Mouse (Mus musculus): ENCODE measurements around the gene Orai3. TPM values are rescaled to one million over a fixed set of nuclear protein-coding genes. Genes with fewer than 3 reads are reported as not detected.
"Not testable (repeated sequence)": the region's sequence is repeated elsewhere in the genome, so short reads cannot be mapped to it uniquely, and the experiment has no call there.

Orai3 gene
- polyA plus RNA-seq (2015; fragmentation: Nextera tagmentation; extraction: Ambion mirVana) = 27.2 and 30.7 TPM in 2 replicates

GRCm38 (mm10) chr7:127769651-127770038 is at the start of gene Orai3:
TSS of gene Orai3 (plus strand) at chr7:127769815.
- H3K4me3 ChIP-seq = peak within 1 kb of the TSS; percentile 74
- H3K36me3 ChIP-seq = peaks cover 32% of the 10 kb centered on the region
- peak within 1 kb of the TSS; percentile 97 for H3K27ac ChIP-seq
- no peaks in the 10 kb centered on the region for H3K9me3 ChIP-seq
- 0% methylated on average over 24 of the region's 24 CpGs for WGBS
- H3K4me1 ChIP-seq = peaks cover 19% of the 10 kb centered on the region
- H3K4me2 ChIP-seq = peak within 1 kb of the TSS; percentile 92
- H3K9ac ChIP-seq = peak within 1 kb of the TSS; percentile 94
- peak; percentile 84 for ATAC-seq (ENCODE audit: borderline replicate concordance, extremely low read depth, low FRiP score, low TSS enrichment)
- H3K27me3 ChIP-seq = no peaks in the 10 kb centered on the region

- Histone ChIP-seq H3K36me3 (no peaks in the 10 kb centered on the region), H3K4me3 (no peak overlapping the region), H3K9ac (no peak overlapping the region), H3K4me2 (no peak overlapping the region), H3K9me3 (no peaks in the 10 kb centered on the region), H3K4me1 (no peaks in the 10 kb centered on the region), H3K27me3 (no peaks in the 10 kb centered on the region), H3K27ac (no peak overlapping the region)
- 53% methylated on average over 2 of the region's 2 CpGs for WGBS
- no peak for ATAC-seq (ENCODE audit: borderline replicate concordance, extremely low read depth, low FRiP score, low TSS enrichment)
These were observed 44.1 kb upstream of the Orai3 start for GRCm38 (mm10) chr7:127725490-127725889.

GRCm38 (mm10) chr7:127725924-127726323 is 43.7 kb upstream of the Orai3 start:
- H3K4me2 ChIP-seq = no peak overlapping the region
- H3K4me3 ChIP-seq = no peak overlapping the region
- no peaks in the 10 kb centered on the region for H3K4me1 ChIP-seq
- no peaks in the 10 kb centered on the region for H3K36me3 ChIP-seq
- WGBS = 50% methylated on average over 6 of the region's 6 CpGs
- no peak overlapping the region for H3K27ac ChIP-seq
- no peaks in the 10 kb centered on the region for H3K9me3 ChIP-seq
- no peaks in the 10 kb centered on the region for H3K27me3 ChIP-seq
- ATAC-seq (ENCODE audit: borderline replicate concordance, extremely low read depth, low FRiP score, low TSS enrichment) = no peak
- H3K9ac ChIP-seq = no peak overlapping the region

- no peaks in the 10 kb centered on the region for H3K4me1 ChIP-seq
- no peak overlapping the region for H3K9ac ChIP-seq
- H3K27me3 ChIP-seq = no peaks in the 10 kb centered on the region
- no peak for ATAC-seq (ENCODE audit: borderline replicate concordance, extremely low read depth, low FRiP score, low TSS enrichment)
- no peaks in the 10 kb centered on the region for H3K9me3 ChIP-seq
- no peak overlapping the region for H3K4me3 ChIP-seq
- WGBS = 78% methylated on average over 7 of the region's 7 CpGs
- H3K27ac ChIP-seq = no peak overlapping the region
- no peaks in the 10 kb centered on the region for H3K36me3 ChIP-seq
- H3K4me2 ChIP-seq = no peak overlapping the region
These were observed 41.7 kb upstream of the Orai3 start for GRCm38 (mm10) chr7:127727898-127728297.

GRCm38 (mm10) chr7:127730170-127730569 is 39.4 kb upstream of the Orai3 start:
- Histone ChIP-seq H3K27ac (no peak overlapping the region), H3K9ac (no peak overlapping the region), H3K9me3 (no peaks in the 10 kb centered on the region), H3K4me1 (no peaks in the 10 kb centered on the region), H3K4me2 (no peak overlapping the region), H3K36me3 (no peaks in the 10 kb centered on the region), H3K27me3 (no peaks in the 10 kb centered on the region), H3K4me3 (no peak overlapping the region)
- 49% methylated on average over 4 of the region's 4 CpGs for WGBS
- no peak for ATAC-seq (ENCODE audit: borderline replicate concordance, extremely low read depth, low FRiP score, low TSS enrichment)

- not testable (repeated sequence) for H3K4me2 ChIP-seq; H3K36me3 ChIP-seq; H3K9me3 ChIP-seq; H3K27me3 ChIP-seq; H3K4me1 ChIP-seq; H3K4me3 ChIP-seq; H3K9ac ChIP-seq; ATAC-seq (ENCODE audit: borderline replicate concordance, extremely low read depth, low FRiP score, low TSS enrichment); H3K27ac ChIP-seq
- 100% methylated on average over 1 of the region's 5 CpGs for WGBS
These were observed 37.5 kb upstream of the Orai3 start, which contains the start of gene Ctf2 for GRCm38 (mm10) chr7:127732066-127732465. TSS of gene Ctf2 (minus strand) at chr7:127732166.

- H3K4me1 ChIP-seq = peaks cover 21% of the 10 kb centered on the region
- peak within 1 kb of the TSS; percentile 92 for H3K4me3 ChIP-seq
- WGBS = under 1% methylated on average over 26 of the region's 26 CpGs
- peak within 1 kb of the TSS; percentile 89 for H3K4me2 ChIP-seq
- H3K27me3 ChIP-seq = no peaks in the 10 kb centered on the region
- ATAC-seq (ENCODE audit: borderline replicate concordance, extremely low read depth, low FRiP score, low TSS enrichment) = no peak
- peaks cover 14% of the 10 kb centered on the region for H3K36me3 ChIP-seq
- peak within 1 kb of the TSS; percentile 80 for H3K9ac ChIP-seq
- no peaks in the 10 kb centered on the region for H3K9me3 ChIP-seq
- H3K27ac ChIP-seq = peak within 1 kb of the TSS; percentile 89
These were observed 25.1 kb upstream of the Orai3 start, which contains the start of gene Fbxl19 for GRCm38 (mm10) chr7:127744366-127745045. TSS of gene Fbxl19 (plus strand) at chr7:127744543.

- under 1% methylated on average over 19 of the region's 19 CpGs for WGBS
- H3K9ac ChIP-seq = peak overlapping the region; percentile 80
These were observed 24.4 kb upstream of the Orai3 start for GRCm38 (mm10) chr7:127745251-127745651.

GRCm38 (mm10) chr7:127745652-127746493 is 23.7 kb upstream of the Orai3 start:
- peaks cover 21% of the 10 kb centered on the region for H3K4me1 ChIP-seq
- ATAC-seq (ENCODE audit: borderline replicate concordance, extremely low read depth, low FRiP score, low TSS enrichment) = peak; percentile 86
- peaks cover 27% of the 10 kb centered on the region for H3K36me3 ChIP-seq
- peak overlapping the region; percentile 89 for H3K27ac ChIP-seq
- no peaks in the 10 kb centered on the region for H3K27me3 ChIP-seq
- peak overlapping the region; percentile 80 for H3K9ac ChIP-seq
- WGBS = under 1% methylated on average over 36 of the region's 39 CpGs
- H3K9me3 ChIP-seq = no peaks in the 10 kb centered on the region
- peak overlapping the region; percentile 92 for H3K4me3 ChIP-seq
- peak overlapping the region; percentile 89 for H3K4me2 ChIP-seq

More at GRCm38 (mm10) chr7:127745251-127745651, 24.4 kb upstream of the Orai3 start:
- no peaks in the 10 kb centered on the region for H3K9me3 ChIP-seq
- H3K36me3 ChIP-seq = peaks cover 21% of the 10 kb centered on the region
- no peaks in the 10 kb centered on the region for H3K27me3 ChIP-seq
- peak; percentile 80 for ATAC-seq (ENCODE audit: borderline replicate concordance, extremely low read depth, low FRiP score, low TSS enrichment)
- H3K4me2 ChIP-seq = peak overlapping the region; percentile 89
- H3K27ac ChIP-seq = peak overlapping the region; percentile 89
- H3K4me3 ChIP-seq = peak overlapping the region; percentile 92
- H3K4me1 ChIP-seq = peaks cover 21% of the 10 kb centered on the region

- H3K4me1 ChIP-seq = peaks cover 21% of the 10 kb centered on the region
- H3K9ac ChIP-seq = peak overlapping the region; percentile 80
- ATAC-seq (ENCODE audit: borderline replicate concordance, extremely low read depth, low FRiP score, low TSS enrichment) = peak; percentile 8
- peak overlapping the region; percentile 92 for H3K4me3 ChIP-seq
- WGBS = under 1% methylated on average over 50 of the region's 62 CpGs
- peak overlapping the region; percentile 89 for H3K4me2 ChIP-seq
- H3K36me3 ChIP-seq = peaks cover 36% of the 10 kb centered on the region
- H3K9me3 ChIP-seq = no peaks in the 10 kb centered on the region
- H3K27me3 ChIP-seq = no peaks in the 10 kb centered on the region
- peak overlapping the region; percentile 89 for H3K27ac ChIP-seq
These were observed 22.8 kb upstream of the Orai3 start for GRCm38 (mm10) chr7:127746494-127747491.
